Mouse (Mus musculus) cerebellum, adult 2 months (tissue): ENCODE measurements around the gene Ret.

ENCODE experiments used
- CTCF ChIP-seq: fragments of 200-500 bp; IDR thresholded peaks from 2 replicates; pipeline ENCODE4 v1.5.1; 2011; ENCODE audit warnings: low read depth, mild to moderate bottlenecking, control low read depth, low read length, moderate library complexity, borderline replicate concordance; ENCODE audit not compliant: insufficient read depth
- POLR2A ChIP-seq: fragments of 200-500 bp; IDR thresholded peaks from 2 replicates; pipeline ENCODE4 v1.6.1; 2011; ENCODE audit warnings: low read length, control low read depth, borderline replicate concordance; ENCODE audit not compliant: insufficient read depth

DNA sequence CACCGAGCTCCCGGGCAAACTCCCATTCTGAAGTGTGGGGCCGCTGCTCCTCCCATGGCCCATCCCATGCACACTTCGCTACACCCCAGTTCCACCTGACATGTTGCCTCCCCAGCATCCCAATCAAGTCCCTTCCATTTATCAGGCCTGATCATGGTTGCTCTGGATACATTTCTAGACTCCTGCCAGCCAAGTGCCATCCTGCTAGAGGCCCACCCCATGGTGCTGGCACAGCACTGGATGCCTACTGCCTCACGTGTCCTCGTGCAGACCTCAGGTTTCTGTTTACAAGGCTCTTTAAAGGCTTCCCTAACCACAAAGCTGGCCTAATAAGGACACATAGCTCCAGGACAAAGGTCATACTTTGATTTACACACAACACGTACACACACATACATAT lies 26.1 kb downstream of the Ret start:
- no peak for TF ChIP-seq CTCF
- TF ChIP-seq POLR2A = no peak
